Mouse (Mus musculus) G1E-ER4 (cell line): ENCODE data around the gene Elmo2. TPM values are rescaled to one million over a fixed set of nuclear protein-coding genes. Genes with fewer than 3 reads are reported as not detected.

ENCODE experiments used
- GATA1 ChIP-seq: IDR thresholded peaks from one replicate; pipeline ENCODE4 v1.8.0; 2012; ENCODE audit warnings: low read length, inconsistent platforms
- polyA plus RNA-seq: library from polyadenylated mRNA; stranded (reverse); fragments of >175 nt; gene quantifications from 2 replicates; pipeline ENCODE4 v1.2.3, GENCODE M21; 2012

The Elmo2 gene
- polyA plus RNA-seq = 6.9 and 21.4 TPM in 2 replicates

GRCm38 (mm10) chr2:165326304-165327190 is at the start of gene Elmo2:
Gene Elmo2 (minus strand): TSS chr2:165326479.
- no peak for TF ChIP-seq GATA1

DNA sequence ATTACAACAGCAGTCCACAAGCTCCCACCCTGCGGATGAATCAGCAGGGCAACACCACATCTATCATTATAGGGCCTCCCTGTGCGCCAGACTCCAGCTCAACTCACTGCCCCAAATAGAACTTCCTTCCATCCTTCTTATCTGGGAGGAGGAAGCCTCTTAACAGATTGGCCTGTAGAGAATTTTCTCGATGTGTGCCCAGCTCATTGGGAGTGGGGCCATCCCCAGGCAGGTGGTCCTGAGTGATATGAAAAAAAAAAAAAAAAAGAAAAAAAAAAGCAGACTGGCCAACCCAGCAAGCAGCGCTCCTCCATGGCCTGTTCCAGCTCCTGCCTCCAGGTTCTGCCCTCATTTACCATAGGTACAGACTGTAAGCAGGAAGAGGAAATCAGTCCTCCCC is 49.7 kb upstream of the Elmo2 start:
- no peak for TF ChIP-seq GATA1

DNA sequence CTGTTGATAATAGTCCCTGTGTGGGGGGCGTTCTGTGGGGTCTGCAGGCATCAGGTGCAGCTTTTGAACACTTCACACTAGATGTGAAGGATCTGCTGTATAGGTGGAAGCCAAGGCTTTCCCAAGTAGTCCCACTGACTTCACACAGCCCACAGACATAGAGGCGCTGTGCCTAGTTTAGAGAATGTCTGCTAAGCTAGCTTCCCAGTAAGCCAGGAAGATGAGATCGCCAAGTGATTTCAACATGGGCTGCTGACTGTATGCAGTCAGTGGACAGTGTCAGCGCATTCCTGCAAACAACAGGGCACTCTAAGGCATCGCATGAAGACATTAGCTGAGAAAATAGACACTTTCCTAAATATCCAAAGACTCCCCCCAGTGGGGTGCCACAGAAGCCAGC is 49.2 kb upstream of the Elmo2 start:
- no peak for TF ChIP-seq GATA1

- no peak for TF ChIP-seq GATA1
Measured at GRCm38 (mm10) chr2:165371066-165371465, 44.8 kb upstream of the Elmo2 start.

DNA sequence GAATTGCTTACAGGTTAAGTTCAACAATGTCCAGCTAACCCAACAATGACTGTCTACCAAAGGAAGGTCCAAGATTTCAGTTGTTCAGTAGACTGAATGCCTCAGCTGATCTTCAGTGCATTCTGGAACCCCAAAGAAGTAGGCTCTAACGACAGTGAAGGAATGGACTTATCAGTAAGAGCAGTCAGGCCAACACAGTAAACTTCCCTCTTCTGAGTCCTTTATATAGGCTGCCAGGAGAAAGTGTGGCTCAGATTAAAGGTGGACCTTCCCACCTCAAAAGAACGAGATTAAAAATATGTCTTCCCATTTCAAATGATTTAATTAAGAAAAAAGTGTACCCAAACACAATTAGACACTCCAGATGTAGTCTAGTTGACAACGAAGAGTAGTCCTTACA is 44.1 kb upstream of the Elmo2 start:
- no peak for TF ChIP-seq GATA1

DNA sequence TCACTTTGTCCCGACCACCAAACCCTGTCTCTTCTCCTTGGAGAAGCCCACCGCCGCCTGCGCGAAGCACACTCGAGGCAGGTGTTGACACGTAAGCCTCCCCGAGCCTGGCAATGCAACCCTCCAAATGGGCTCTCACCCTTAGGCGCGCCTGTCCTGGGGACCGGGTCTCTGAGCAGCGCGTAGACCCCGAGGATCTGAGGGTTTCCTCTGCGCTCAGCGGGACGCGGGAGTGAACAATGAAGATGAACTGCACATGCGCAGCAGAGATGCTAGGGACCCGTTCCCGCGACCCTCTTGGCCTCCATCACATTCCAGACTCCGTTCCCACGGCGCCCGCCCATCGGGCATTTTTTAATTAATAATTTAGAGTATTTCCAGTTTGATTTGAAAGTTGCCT is 42.2 kb upstream of the Elmo2 start, which contains the start of gene Zfp663:
Gene Zfp663, minus strand, starts transcription at position 234 of the 400 bp plus-strand sequence.
- TF ChIP-seq GATA1 = no peak

DNA sequence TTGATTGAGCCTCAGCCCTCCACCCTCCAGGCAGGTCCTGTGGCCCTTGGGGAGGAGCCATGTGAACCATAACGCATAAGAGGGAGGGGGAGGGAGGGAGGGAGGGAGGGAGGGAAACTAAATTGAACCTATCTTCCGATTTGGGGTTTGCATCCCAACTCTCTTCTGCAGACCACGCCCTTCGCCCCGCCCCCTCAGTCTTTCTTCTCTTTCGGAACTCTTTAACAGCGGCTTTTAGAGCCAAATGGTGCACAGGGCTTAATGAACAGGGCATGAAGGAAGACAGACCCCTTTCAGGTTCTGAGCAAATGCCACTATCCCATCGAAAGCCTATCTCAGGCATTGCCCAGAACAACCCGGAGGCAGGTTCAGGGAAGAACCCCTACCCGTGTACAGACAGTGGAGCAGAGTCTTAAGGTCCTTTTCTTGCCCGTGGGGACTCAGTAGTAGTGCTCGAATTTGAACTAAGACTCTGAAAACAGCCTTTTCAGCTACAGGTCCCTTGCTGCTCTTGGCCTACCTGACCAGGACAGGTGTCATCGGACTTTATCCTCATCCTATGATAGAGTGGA is 41.7 kb upstream of the Elmo2 start:
- no peak for TF ChIP-seq GATA1

DNA sequence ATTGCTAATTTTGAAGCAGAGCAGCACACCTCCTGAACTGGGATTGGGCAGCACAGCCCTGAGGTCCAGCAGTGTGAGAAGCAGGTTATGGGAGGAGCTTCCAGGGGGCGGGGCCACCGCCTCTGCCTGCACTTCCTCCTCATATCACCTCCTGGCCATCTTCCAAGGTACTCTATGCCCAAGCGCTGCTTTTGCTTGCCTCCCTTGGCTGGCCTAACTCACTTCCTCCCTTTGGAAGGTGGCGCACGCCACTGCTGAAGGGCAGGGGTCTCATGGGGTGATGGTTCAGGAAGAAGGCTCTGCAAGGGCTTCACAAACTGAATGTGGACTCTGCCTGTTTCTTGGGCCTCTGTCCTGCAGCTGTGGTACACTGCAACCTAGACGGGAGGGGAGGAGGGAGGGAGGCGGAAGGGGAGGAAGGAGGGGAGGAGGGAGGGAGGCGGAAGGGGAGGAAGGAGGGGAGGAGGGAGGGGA is 40.8 kb upstream of the Elmo2 start:
- no peak for TF ChIP-seq GATA1

DNA sequence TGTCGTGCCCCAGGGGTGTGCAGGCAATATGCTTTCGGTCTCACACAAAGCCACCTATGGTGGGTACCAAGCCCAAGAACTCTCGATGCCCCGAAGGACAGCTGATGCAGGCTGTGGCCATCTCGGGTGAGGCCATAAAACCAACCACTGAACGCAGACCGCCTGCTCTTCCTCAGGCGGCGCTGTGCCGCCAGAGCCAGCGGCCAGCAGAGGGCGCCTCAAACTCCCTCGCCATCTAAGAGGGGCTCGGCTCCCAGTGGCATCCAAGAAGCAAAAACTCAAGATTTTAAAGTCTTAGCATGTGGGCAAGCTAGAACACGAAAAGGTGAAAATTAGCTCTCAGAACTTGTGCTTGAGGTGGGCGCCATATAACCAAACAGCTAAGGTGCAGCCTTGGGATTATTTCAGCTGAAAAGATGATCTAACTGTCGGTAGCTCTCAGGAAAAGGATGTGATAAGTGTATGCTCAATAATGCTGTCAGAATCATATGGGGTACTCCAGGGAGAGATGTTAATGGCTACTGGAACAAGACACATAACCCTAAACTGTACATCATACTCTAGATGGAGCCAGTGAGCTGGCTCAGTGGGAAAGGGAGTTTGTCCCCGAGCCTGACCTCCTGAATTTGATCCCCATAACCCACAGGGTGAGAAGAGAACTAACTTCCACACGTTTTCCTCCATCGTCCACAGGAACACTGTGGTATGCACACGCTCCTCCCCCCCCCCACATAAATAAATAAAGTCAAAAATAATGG is 38.2 kb upstream of the Elmo2 start:
- TF ChIP-seq GATA1 = no peak

DNA sequence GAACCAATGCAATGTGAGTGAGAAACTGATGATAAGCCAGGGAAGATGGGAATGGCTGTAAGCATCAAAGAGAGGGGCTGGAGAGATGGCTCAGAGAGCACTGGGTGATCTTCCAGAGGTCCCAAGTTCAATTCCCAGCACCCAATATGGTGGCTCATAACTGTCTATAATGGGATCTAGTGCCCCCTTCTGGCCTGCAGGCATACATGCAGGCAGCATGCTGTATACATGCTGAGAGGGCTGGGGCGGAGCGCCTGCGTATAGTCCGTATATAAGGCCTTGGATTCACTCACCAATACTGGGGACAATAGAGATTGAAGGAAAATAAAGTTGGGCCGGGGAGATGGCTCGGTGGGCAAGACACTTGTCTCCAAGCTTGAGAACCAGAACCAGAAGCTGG is 37.0 kb upstream of the Elmo2 start:
- TF ChIP-seq GATA1 = no peak

DNA sequence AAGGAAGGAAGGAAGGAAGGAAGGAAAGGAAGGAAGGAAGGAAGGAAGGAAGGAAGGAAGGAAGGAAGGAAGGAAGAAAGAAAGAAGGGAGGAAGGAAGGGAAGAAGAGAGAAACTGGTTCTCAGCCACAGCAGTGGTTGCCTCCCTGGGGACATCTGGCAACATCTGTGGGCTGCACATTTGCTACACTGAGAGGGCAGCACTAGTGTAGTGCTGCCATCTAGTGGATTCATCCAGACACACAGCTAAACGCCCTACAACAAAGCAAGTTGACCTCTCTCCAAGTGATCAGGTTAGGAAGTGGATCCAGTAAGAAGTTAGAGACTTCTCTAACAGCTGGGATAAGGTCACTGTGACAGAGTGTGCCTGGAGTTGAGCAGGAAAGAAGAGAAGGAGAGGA is 34.6 kb upstream of the Elmo2 start:
- TF ChIP-seq GATA1 = no peak

GRCm38 (mm10) chr2:165351828-165352513 is 25.7 kb upstream of the Elmo2 start:
- TF ChIP-seq GATA1 = no peak

- no peak for TF ChIP-seq GATA1
Measured at GRCm38 (mm10) chr2:165349466-165349865, 23.2 kb upstream of the Elmo2 start.

- no peak for TF ChIP-seq GATA1
Measured at GRCm38 (mm10) chr2:165346180-165346579, 19.9 kb upstream of the Elmo2 start.

- TF ChIP-seq GATA1 = no peak
Measured at GRCm38 (mm10) chr2:165337191-165337590, 10.9 kb upstream of the Elmo2 start.
